Mouse (Mus musculus) heart, embryonic 11.5 days (tissue): ENCODE measurements at regions not wholly inside any gene's neighbourhood (a gene's known extent, or its start where the extent isn't known, plus 50 kb on each side); places are given as distances from the start of the nearest gene placed in this dataset.

Experiments
- ATAC-seq: fragments of 200-750 bp; cut with Nextera tagmentation; replicated peaks from 2 replicates; pipeline ENCODE4 v1.8.0; 2017; ENCODE audit warnings: moderate library complexity; ENCODE audit not compliant: insufficient number of reproducible peaks, low FRiP score, low TSS enrichment
- H3K27ac ChIP-seq: fragments of 300-500 bp; sonication (generic); 2 replicates; pipeline ENCODE4 v1.5.1; 2014; ENCODE audit warnings: mild to moderate bottlenecking, low read depth, low read length
- H3K27me3 ChIP-seq: fragments of 300-500 bp; sonication (generic); 2 replicates; pipeline ENCODE4 v1.6.1; 2014; ENCODE audit warnings: mild to moderate bottlenecking, low read length, mixed read lengths; ENCODE audit not compliant: control insufficient read depth, insufficient read depth
- H3K36me3 ChIP-seq: fragments of 300-500 bp; sonication (generic); 2 replicates; pipeline ENCODE4 v1.6.1; 2014; ENCODE audit warnings: mild to moderate bottlenecking, low read length, moderate library complexity, mixed read lengths; ENCODE audit not compliant: control insufficient read depth, insufficient read depth
- H3K4me1 ChIP-seq: fragments of 300-500 bp; sonication (generic); 2 replicates; pipeline ENCODE4 v1.6.1; 2014; ENCODE audit warnings: low read length; ENCODE audit not compliant: control insufficient read depth, insufficient read depth
- H3K4me2 ChIP-seq: fragments of 300-500 bp; sonication (generic); 2 replicates; pipeline ENCODE4 v1.6.1; 2014; ENCODE audit warnings: mild to moderate bottlenecking, moderate library complexity
- H3K4me3 ChIP-seq: fragments of 300-500 bp; sonication (generic); 2 replicates; pipeline ENCODE4 v1.5.1; 2014; ENCODE audit warnings: low read depth, low read length
- H3K9ac ChIP-seq: fragments of 300-500 bp; sonication (generic); 2 replicates; pipeline ENCODE4 v1.6.1; 2014; ENCODE audit warnings: mild to moderate bottlenecking, low read depth, low read length, moderate library complexity
- H3K9me3 ChIP-seq: fragments of 300-500 bp; sonication (generic); replicated peaks from 2 replicates; pipeline ENCODE4 v1.6.1; 2016; ENCODE audit warnings: low read length; ENCODE audit not compliant: control insufficient read depth
- WGBS: fragments of 180-500 bp; shearing (Covaris S2); extraction: QIAGEN DNeasy Blood & Tissue Kit; methylation state at CpG from one replicate; pipeline ENCODE4 v1.1.7; 2014; ENCODE audit not compliant: insufficient replicate concordance; 5-methylcytosine and 5-hydroxymethylcytosine counted together

- H3K36me3 ChIP-seq = no peaks in the 10 kb centered on the region
- no peaks in the 10 kb centered on the region for H3K9me3 ChIP-seq
- 42% methylated on average over 6 of the region's 6 CpGs for WGBS
- no peak overlapping the region for H3K4me2 ChIP-seq
- ATAC-seq = no peak
- H3K27ac ChIP-seq = no peak overlapping the region
- H3K9ac ChIP-seq = no peak overlapping the region
- 0 out of 2 replicates have a peak, but pooled peaks cover 4% of the 10 kb centered on the region for H3K4me1 ChIP-seq
- H3K27me3 ChIP-seq = no peaks in the 10 kb centered on the region
- H3K4me3 ChIP-seq = no peak overlapping the region
Observed at GRCm38 (mm10) chr10:125743181-125743580, 222.8 kb upstream of the Lrig3 start.

DNA sequence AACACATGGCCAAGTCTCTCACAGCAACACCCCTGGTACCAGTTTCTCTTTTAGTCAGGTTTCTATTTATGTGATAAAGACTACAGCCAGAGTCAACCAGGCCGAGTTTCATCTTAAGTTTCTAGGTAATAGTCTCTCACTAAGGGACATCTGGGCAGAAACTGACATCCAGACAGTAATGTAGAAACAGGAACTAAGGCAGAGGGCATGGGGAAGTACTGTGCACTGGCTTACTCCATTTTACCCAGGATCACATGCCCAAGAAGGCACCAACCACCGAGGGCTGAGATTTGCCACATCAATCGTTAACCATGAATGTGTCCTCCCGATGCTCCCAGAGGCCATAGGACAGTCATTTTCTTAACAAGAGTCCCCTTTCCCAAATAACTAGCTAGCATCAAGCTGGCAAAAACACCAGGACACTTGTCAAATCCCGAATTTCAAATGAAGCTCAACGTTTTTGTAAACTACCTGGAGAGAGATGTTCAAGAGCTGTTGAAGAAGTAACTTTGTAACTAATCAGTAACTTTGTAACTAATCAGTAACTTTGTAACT, 216.9 kb upstream of the Lrig3 start:
- no peak for ATAC-seq
- Histone ChIP-seq H3K36me3 (no peaks in the 10 kb centered on the region), H3K4me2 (no peak overlapping the region), H3K4me1 (no peaks in the 10 kb centered on the region), H3K9me3 (no peaks in the 10 kb centered on the region), H3K4me3 (no peak overlapping the region), H3K9ac (no peak overlapping the region), H3K27me3 (no peaks in the 10 kb centered on the region), H3K27ac (no peak overlapping the region)
- 57% methylated on average over 6 of the region's 6 CpGs for WGBS

- Histone ChIP-seq H3K27ac (no peak overlapping the region), H3K9me3 (no peaks in the 10 kb centered on the region), H3K9ac (no peak overlapping the region), H3K36me3 (no peaks in the 10 kb centered on the region), H3K4me2 (no peak overlapping the region), H3K4me3 (no peak overlapping the region), H3K27me3 (no peaks in the 10 kb centered on the region), H3K4me1 (no peaks in the 10 kb centered on the region)
- no peak for ATAC-seq
- WGBS = 76% methylated on average over 10 of the region's 10 CpGs
Observed at GRCm38 (mm10) chr10:125752506-125753218, 213.3 kb upstream of the Lrig3 start.

DNA sequence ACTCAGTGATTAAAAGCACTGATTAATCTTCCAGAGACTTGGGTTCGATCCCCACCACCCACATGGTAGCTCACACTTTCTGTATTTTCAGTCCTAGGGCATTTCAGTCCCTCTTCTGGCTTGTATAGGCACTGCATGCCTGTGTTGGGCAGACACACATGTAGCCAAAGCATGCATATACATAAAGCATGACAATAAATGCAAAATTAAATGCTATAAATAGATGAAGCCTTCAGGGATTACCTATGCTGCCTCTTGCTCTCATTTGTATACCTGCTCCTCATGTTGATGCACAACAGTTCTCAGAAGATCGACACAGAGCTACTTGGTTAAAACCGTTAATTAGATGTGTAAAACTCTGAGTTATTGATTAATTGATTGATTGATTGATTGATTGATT, 206.8 kb upstream of the Lrig3 start:
- WGBS = 91% methylated on average over 3 of the region's 3 CpGs
- Histone ChIP-seq H3K9me3 (no peaks in the 10 kb centered on the region; the same call in 1 of the 2 replicates), H3K4me3 (no peak overlapping the region), H3K9ac (no peak overlapping the region), H3K4me1 (no peaks in the 10 kb centered on the region), H3K27ac (no peak overlapping the region), H3K27me3 (no peaks in the 10 kb centered on the region), H3K36me3 (no peaks in the 10 kb centered on the region), H3K4me2 (no peak overlapping the region)
- ATAC-seq = no peak

DNA sequence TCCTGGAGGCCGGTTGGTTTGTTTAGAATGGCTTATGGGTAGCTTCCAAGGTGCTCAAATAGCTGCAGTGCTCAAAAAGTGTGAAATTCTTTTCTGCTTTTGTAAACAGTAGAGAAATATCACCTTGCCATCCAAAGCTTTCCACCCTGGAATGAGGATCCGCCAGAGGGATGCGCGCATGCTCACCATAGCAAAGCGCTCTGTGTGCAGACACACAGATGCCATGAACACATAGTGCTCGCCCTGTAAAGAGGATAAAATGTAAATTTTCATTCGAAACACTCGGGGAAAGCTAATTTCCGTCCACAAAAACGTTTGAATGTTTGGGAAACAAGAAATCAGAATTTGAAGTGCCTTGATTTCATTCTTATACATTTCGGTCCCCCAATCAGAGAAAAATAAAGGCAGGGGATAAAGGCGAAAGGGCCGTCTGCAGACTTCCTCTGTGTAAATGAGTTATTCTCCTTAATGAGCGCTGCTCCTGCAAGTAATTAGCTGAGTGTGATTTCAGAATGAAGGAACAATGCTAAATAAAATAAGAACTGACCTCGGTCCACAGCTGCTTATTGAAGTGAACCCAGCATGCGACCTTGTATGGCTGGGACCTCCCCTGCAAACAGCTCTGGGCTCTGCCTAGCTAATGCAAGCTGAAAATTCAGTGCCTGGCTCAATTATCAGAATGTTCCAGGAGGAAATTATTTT, 203.4 kb upstream of the Lrig3 start:
- Histone ChIP-seq H3K27ac (no peak overlapping the region), H3K4me2 (no peak overlapping the region), H3K36me3 (no peaks in the 10 kb centered on the region), H3K27me3 (no peaks in the 10 kb centered on the region), H3K4me1 (no peaks in the 10 kb centered on the region), H3K9ac (no peak overlapping the region), H3K9me3 (no peaks in the 10 kb centered on the region; the same call in 1 of the 2 replicates), H3K4me3 (no peak overlapping the region)
- 78% methylated on average over 16 of the region's 16 CpGs for WGBS
- no peak for ATAC-seq

GRCm38 (mm10) chr10:125764402-125765102, 201.4 kb upstream of the Lrig3 start:
- no peak for ATAC-seq
- 57% methylated on average over 10 of the region's 10 CpGs for WGBS
- Histone ChIP-seq H3K9ac (no peak overlapping the region), H3K27ac (no peak overlapping the region), H3K9me3 (no peaks in the 10 kb centered on the region; the same call in 1 of the 2 replicates), H3K4me3 (no peak overlapping the region), H3K4me1 (no peaks in the 10 kb centered on the region), H3K36me3 (no peaks in the 10 kb centered on the region), H3K27me3 (no peaks in the 10 kb centered on the region), H3K4me2 (no peak overlapping the region)

DNA sequence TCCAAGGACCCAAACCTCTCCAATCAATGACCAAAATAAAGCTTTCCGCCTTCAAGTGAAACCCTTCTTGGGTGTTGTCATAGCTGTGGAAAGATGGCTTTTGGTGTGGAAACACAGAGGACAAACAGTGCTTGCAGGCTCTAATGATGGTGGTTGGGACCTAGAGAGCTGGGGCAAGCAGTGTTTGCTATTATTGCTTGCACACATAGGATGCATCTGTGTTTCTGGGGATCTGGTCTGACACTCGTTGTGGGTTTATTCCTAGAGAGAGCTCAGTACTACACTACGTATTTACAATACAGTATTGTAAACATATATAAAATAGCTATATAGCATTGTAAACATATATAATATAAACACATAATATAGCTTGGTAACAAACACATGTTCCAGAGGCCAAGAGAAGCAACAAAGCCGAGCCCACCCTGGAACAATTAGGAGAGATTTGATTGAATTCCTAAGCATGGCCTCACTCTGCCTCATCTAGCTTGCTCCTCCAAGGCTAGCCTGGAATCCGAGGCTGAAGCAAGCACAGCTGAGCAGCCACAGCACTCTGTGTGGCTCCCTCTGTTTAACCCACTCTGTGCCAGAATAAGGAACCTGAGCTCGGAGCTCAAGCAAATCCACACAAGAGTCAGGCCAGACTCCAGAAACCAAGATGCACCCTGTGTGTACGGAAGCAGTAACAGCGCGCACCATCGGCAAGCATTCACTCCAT, 200.7 kb upstream of the Lrig3 start:
- 73% methylated on average over 10 of the region's 10 CpGs for WGBS
- no peak overlapping the region for H3K27ac ChIP-seq
- H3K36me3 ChIP-seq = no peaks in the 10 kb centered on the region
- no peaks in the 10 kb centered on the region; the same call in 1 of the 2 replicates for H3K9me3 ChIP-seq
- H3K4me3 ChIP-seq = no peak overlapping the region
- H3K4me2 ChIP-seq = no peak overlapping the region
- no peak for ATAC-seq
- no peak overlapping the region for H3K9ac ChIP-seq
- no peaks in the 10 kb centered on the region for H3K4me1 ChIP-seq
- H3K27me3 ChIP-seq = no peaks in the 10 kb centered on the region

DNA sequence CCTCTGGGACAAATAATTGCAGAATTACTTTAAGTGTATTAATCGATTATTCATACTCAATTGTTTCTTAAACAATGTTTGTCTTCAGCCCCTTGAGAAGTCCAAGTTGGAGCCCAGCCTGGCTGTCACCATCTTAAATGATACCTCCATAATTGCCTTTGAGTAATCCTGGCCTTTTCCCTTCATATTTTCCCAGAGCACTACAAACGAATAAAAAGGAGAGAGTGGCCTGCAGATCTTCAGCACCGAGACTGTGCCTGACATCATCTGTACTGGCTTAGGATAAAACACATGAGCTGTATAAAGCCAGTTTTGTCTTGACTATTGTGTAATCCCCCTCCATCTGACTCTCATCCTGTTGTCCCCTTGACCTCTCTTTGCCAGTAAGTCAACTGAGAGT, 197.7 kb upstream of the Lrig3 start:
- H3K4me2 ChIP-seq = no peak overlapping the region
- no peak overlapping the region for H3K4me3 ChIP-seq
- WGBS = 70% methylated on average over 3 of the region's 3 CpGs
- H3K4me1 ChIP-seq = no peaks in the 10 kb centered on the region
- H3K27me3 ChIP-seq = no peaks in the 10 kb centered on the region
- no peak overlapping the region for H3K9ac ChIP-seq
- H3K9me3 ChIP-seq = no peaks in the 10 kb centered on the region
- H3K36me3 ChIP-seq = no peaks in the 10 kb centered on the region
- H3K27ac ChIP-seq = no peak overlapping the region
- no peak for ATAC-seq
